Mouse (Mus musculus) testis, adult 2 months (tissue): ENCODE results near the gene Chic2.

ENCODE experiments used
- CTCF ChIP-seq: fragments of 200-500 bp; IDR thresholded peaks from 2 replicates; pipeline ENCODE4 v1.5.1; 2012; ENCODE audit warnings: low read depth, mild to moderate bottlenecking, inconsistent platforms, low read length, moderate library complexity; ENCODE audit not compliant: control insufficient read depth, insufficient read depth, insufficient replicate concordance
- POLR2A ChIP-seq: fragments of 200-500 bp; IDR thresholded peaks from 2 replicates; pipeline ENCODE4 v1.6.1; 2012; ENCODE audit warnings: low read depth, mild to moderate bottlenecking, inconsistent platforms, low read length, moderate library complexity; ENCODE audit not compliant: control insufficient read depth

- no peak for TF ChIP-seq CTCF
- no peak for TF ChIP-seq POLR2A
Observed at GRCm38 (mm10) chr5:74967882-74968281, 76.7 kb downstream of the Chic2 start.
